Mouse (Mus musculus) neural tube, embryonic 15.5 days (tissue): ENCODE measurements at regions not wholly inside any gene's neighbourhood (a gene's known extent, or its start where the extent isn't known, plus 50 kb on each side); places are given as distances from the start of the nearest gene placed in this dataset.

Source experiments
- ATAC-seq: fragments of 200-750 bp; cut with Nextera tagmentation; 2 replicates; pipeline ENCODE4 v1.8.0; 2017; ENCODE audit warnings: mild to moderate bottlenecking, moderate TSS enrichment, moderate library complexity; ENCODE audit not compliant: low FRiP score
- H3K27ac ChIP-seq: fragments of 300-500 bp; sonication (generic); replicated peaks from 2 replicates; pipeline ENCODE4 v1.5.1; 2015; ENCODE audit warnings: mild to moderate bottlenecking, inconsistent platforms
- H3K27me3 ChIP-seq: fragments of 300-500 bp; sonication (generic); replicated peaks from 2 replicates; pipeline ENCODE4 v1.6.1; 2015; ENCODE audit warnings: inconsistent platforms
- H3K36me3 ChIP-seq: fragments of 300-500 bp; sonication (generic); 2 replicates; pipeline ENCODE4 v1.6.1; 2015; ENCODE audit warnings: inconsistent platforms
- H3K4me1 ChIP-seq: fragments of 300-500 bp; sonication (generic); 2 replicates; pipeline ENCODE4 v1.6.1; 2015; ENCODE audit warnings: inconsistent platforms
- H3K4me2 ChIP-seq: fragments of 300-500 bp; sonication (generic); 2 replicates; pipeline ENCODE4 v1.6.1; 2015; ENCODE audit warnings: inconsistent platforms, mild to moderate bottlenecking, moderate library complexity
- H3K4me3 ChIP-seq: fragments of 300-500 bp; sonication (generic); replicated peaks from 2 replicates; pipeline ENCODE4 v1.5.1; 2015; ENCODE audit warnings: mild to moderate bottlenecking, inconsistent platforms
- H3K9ac ChIP-seq: fragments of 300-500 bp; sonication (generic); replicated peaks from 2 replicates; pipeline ENCODE4 v1.6.1; 2015; ENCODE audit warnings: mild to moderate bottlenecking, inconsistent platforms
- H3K9me3 ChIP-seq: fragments of 300-500 bp; sonication (generic); replicated peaks from 2 replicates; pipeline ENCODE4 v1.6.1; 2016; ENCODE audit warnings: inconsistent platforms
- WGBS: fragments of 180-500 bp; shearing (Covaris S2); methylation state at CpG from one replicate; pipeline ENCODE4 v1.1.7; 2015; ENCODE audit warnings: mixed read lengths; 5-methylcytosine and 5-hydroxymethylcytosine counted together

DNA sequence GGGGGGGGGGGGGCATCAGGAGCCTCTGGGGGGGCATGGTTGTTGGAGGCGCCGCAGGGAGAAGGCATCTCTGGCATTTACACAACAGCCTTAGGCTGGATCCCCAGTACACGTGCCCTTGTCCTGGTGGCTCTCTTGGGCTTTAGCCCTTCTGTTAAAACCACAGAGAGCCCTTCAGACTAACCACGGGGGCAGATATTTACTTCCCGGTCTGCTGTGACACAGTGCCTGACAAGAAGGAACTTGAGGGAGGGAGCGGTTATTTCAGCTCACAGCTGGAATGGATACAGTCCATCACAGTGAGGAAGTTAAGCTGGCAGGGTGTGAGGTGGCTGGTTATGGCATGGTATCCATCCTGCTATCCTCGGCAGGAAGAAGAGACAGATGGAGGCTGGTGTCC, 71.0 kb upstream of the Gm11733 start:
- Histone ChIP-seq H3K27me3 (peaks cover 21% of the 10 kb centered on the region; the same call in 1 of the 2 replicates), H3K9ac (no peak overlapping the region), H3K36me3 (no peaks in the 10 kb centered on the region), H3K4me3 (no peak overlapping the region), H3K4me2 (no peak overlapping the region), H3K4me1 (peaks cover 63% of the 10 kb centered on the region), H3K27ac (no peak overlapping the region), H3K9me3 (no peaks in the 10 kb centered on the region)
- 22% methylated on average over 7 of the region's 7 CpGs for WGBS
- ATAC-seq = no peak

DNA sequence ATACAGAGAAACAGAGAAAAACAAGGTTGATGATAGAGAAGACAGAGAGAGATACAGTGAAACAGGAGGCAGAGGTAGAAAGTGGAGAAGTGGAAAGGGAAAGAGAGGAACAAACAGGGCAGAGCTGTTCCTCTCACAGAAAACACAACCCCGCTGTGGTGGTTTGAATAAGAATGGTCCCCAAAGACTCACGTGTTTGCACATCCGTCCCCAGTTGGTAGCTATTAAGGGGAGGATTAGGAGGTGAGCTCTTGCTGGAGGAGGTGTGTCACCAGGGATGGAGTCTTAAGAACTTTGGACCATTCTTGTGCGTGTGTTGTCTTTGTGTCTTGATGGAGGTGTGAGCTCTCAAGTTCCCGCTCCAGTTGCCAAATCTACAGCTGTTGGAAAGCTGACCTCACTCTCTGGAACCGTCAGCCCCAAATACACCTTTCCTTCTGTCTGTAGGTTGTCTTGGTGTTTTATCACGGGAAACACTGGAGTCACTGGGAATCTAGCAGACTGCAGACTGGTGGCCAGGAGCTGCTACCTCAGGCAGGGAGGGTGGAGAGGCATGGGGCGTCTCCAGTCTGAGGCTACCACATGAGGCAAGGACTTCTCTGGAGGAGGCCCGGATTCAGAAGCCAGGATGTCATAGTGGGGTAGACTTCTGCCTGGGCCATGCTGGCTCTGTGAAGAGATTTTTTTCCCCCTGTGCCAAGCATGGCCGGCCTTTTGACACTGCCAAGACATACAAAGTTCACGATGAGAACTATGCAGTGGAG, 70.0 kb upstream of the Gm11733 start:
- no peak overlapping the region for H3K4me3 ChIP-seq
- 21% methylated on average over 11 of the region's 11 CpGs for WGBS
- peak overlapping the region; percentile 60; the same call in 1 of the 2 replicates for H3K4me2 ChIP-seq
- H3K9me3 ChIP-seq = no peaks in the 10 kb centered on the region
- peak overlapping the region; percentile 73; the same call in 1 of the 2 replicates for H3K27ac ChIP-seq
- ATAC-seq = no peak
- H3K4me1 ChIP-seq = peaks cover 53% of the 10 kb centered on the region
- H3K27me3 ChIP-seq = peaks cover 18% of the 10 kb centered on the region; the same call in 1 of the 2 replicates
- no peak overlapping the region for H3K9ac ChIP-seq
- no peaks in the 10 kb centered on the region for H3K36me3 ChIP-seq

DNA sequence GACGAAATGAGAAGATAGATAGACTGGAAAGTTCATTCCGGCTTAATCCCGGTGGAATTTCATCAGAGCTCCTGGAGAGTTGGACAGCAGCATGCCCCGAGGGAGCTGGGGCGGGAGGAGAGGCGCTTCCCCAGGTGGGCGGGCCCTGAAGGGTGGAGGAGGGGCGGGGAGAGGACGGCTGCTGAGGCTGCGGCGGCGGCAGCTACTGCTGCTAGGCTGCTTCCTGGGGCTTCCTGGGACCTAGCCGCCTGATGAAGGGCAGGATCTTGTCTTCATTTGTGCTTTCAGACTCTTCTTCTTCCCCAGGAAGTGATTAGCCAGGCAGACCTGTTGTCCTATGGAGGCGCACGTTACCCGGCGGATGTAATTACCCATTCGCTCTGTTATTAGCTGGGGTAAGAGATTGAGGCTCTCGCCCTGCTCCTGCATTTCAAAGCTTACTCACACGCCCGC, 69.3 kb upstream of the Gm11733 start:
- ATAC-seq = peak; percentile 54
- peaks cover 22% of the 10 kb centered on the region; the same call in 1 of the 2 replicates for H3K27me3 ChIP-seq
- peaks cover 45% of the 10 kb centered on the region for H3K4me1 ChIP-seq
- under 1% methylated on average over 21 of the region's 21 CpGs for WGBS
- peak overlapping the region; percentile 73 for H3K27ac ChIP-seq
- H3K4me3 ChIP-seq = peak overlapping the region; percentile 28
- H3K36me3 ChIP-seq = no peaks in the 10 kb centered on the region
- no peaks in the 10 kb centered on the region for H3K9me3 ChIP-seq
- peak overlapping the region; percentile 60 for H3K4me2 ChIP-seq
- peak overlapping the region; percentile 6; the same call in 1 of the 2 replicates for H3K9ac ChIP-seq

DNA sequence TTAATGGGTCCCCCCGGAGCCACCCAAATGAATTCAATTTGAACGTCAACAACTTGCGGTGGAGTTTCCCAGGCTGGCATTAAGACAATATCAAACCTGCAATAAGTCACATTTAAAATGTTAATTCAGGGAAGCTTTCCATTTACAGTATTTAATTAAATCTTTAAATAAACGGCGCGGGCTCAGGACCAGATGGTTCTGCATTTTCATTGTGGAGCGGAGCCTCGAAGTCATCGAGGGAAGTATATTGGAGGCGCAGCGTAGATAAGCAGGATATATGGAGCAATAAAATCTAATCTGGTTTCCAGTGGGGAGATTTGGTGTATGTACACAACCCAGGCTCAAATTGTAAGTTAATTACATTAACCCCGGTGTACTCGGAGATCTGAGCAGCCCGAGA, 68.7 kb upstream of the Gm11733 start:
- Histone ChIP-seq H3K27me3 (peaks cover 22% of the 10 kb centered on the region; the same call in 1 of the 2 replicates), H3K27ac (peak overlapping the region; percentile 73), H3K4me1 (peaks cover 40% of the 10 kb centered on the region), H3K9ac (no peak overlapping the region), H3K4me3 (peak overlapping the region; percentile 28), H3K36me3 (no peaks in the 10 kb centered on the region), H3K4me2 (peak overlapping the region; percentile 60), H3K9me3 (no peaks in the 10 kb centered on the region)
- WGBS = 2% methylated on average over 14 of the region's 14 CpGs
- ATAC-seq = peak; percentile 73

DNA sequence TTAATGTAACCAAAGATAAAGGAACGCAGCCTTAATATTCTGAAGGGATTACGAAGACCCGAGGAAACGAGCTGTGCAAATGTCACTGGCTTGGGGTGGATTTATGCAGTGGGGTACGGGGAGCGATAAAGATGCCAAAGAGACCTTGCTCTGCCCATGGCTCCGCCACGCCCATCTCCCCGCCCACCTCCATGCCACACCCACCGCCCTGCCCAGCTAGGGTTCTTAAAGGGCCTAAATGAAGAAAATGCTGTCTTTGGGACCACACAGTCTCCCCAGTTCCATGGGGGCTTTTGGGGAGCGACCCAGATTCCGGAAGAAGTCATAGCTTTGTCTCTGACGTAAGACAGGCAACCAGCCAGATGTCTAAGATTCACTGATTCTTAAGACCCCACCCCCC, 68.2 kb upstream of the Gm11733 start:
- Histone ChIP-seq H3K4me3 (no peak overlapping the region), H3K9me3 (no peaks in the 10 kb centered on the region), H3K4me2 (peak overlapping the region; percentile 60), H3K36me3 (no peaks in the 10 kb centered on the region), H3K9ac (no peak overlapping the region), H3K27me3 (peaks cover 22% of the 10 kb centered on the region; the same call in 1 of the 2 replicates), H3K4me1 (peaks cover 40% of the 10 kb centered on the region), H3K27ac (peak overlapping the region; percentile 73; the same call in 1 of the 2 replicates)
- WGBS = 6% methylated on average over 13 of the region's 13 CpGs
- ATAC-seq = 0 out of 2 replicates have a peak, but pooled peaks have one; percentile 42

DNA sequence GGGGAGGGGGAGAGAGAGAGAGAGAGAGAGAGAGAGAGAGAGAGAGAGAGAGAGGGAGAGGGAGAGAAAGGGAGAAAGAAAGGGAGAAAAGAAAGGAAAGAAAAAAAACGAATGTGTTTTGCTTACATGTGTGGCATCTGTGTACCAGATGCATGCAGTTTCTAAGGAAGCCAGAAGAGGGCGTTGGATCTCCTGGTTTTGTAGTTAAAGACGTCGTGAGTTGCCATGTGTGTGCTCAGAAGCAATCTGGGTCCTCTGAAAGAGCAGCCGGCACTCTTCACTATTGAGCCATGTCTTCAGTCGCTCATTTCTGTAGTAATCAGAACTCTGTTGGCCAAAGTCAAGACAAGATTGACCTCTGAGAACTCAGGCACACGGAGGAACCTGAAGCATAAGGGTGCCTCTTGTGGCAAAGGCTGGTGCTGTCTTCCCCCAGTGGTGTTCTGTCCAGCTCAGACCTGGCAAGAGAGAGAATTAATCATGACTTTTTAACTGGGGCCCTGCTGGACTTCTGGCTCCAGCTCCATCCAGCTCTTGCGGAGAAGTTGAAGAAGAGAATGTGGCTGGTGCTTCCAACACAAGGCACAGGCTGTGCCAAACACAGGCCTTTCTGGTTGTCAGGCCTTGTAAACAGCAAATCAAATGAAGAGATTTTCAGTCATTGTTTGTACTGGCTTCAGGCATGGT, 67.0 kb upstream of the Gm11733 start:
- H3K27ac ChIP-seq = no peak overlapping the region
- H3K27me3 ChIP-seq = peaks cover 22% of the 10 kb centered on the region; the same call in 1 of the 2 replicates
- H3K36me3 ChIP-seq = no peaks in the 10 kb centered on the region
- no peaks in the 10 kb centered on the region for H3K9me3 ChIP-seq
- 65% methylated on average over 8 of the region's 8 CpGs for WGBS
- no peak overlapping the region for H3K9ac ChIP-seq
- H3K4me1 ChIP-seq = peaks cover 40% of the 10 kb centered on the region
- H3K4me2 ChIP-seq = no peak overlapping the region
- H3K4me3 ChIP-seq = no peak overlapping the region
- ATAC-seq = no peak

DNA sequence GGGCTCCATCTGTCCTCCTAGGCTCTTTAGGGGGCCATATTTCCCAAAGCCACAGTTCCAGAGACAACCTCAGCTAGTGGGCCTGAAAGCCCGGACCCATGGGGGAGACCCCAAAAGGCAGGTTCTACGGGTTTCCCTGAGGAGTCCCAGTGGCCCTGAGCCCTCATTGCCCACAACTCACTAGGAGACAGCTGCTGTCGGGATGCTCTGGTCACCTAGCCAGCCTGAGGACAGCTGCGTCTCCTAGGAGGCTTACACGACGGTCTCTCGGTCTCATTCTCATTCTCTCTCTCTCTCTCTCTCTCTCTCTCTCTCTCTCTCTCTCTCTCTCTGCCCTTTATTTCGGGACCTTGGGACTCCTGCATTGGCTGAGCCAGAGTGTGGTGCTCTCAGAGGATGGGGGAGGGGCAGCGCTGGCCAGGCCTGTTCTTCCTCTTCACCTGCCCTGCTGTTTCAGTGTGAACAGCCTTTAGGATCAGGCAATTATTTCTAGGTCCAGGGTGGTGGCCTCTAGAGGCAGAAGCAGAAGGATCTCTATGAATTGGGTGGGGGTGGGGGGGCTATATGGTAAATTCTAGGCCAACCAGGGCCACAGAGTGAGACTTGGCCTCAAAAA, 66.1 kb upstream of the Gm11733 start:
- no peak overlapping the region for H3K4me3 ChIP-seq
- no peaks in the 10 kb centered on the region for H3K9me3 ChIP-seq
- no peak for ATAC-seq
- H3K4me2 ChIP-seq = no peak overlapping the region
- H3K36me3 ChIP-seq = no peaks in the 10 kb centered on the region
- H3K27me3 ChIP-seq = peaks cover 19% of the 10 kb centered on the region; the same call in 1 of the 2 replicates
- no peak overlapping the region for H3K27ac ChIP-seq
- no peak overlapping the region for H3K9ac ChIP-seq
- 45% methylated on average over 9 of the region's 9 CpGs for WGBS
- H3K4me1 ChIP-seq = peaks cover 38% of the 10 kb centered on the region

DNA sequence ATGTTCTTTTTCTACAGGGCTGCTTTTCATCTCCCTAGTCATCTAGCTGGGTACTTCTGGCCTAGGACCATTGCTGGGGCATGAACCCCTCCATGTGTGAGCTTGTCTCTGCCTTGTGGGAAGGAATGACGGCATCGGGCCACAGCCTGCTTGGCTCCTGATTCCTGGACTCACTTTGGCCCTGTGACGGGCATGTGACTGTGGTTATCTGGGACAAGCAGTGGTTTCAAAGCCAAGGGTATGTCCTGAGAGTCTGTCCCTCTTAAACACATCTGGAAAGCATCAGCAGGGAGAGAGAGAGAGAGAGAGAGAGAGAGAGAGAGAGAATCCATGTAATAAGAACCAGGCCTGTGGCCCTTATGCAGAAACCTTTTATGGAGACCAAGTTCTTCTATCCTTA, 65.2 kb upstream of the Gm11733 start:
- no peak overlapping the region for H3K4me2 ChIP-seq
- ATAC-seq = no peak
- WGBS = 92% methylated on average over 3 of the region's 3 CpGs

DNA sequence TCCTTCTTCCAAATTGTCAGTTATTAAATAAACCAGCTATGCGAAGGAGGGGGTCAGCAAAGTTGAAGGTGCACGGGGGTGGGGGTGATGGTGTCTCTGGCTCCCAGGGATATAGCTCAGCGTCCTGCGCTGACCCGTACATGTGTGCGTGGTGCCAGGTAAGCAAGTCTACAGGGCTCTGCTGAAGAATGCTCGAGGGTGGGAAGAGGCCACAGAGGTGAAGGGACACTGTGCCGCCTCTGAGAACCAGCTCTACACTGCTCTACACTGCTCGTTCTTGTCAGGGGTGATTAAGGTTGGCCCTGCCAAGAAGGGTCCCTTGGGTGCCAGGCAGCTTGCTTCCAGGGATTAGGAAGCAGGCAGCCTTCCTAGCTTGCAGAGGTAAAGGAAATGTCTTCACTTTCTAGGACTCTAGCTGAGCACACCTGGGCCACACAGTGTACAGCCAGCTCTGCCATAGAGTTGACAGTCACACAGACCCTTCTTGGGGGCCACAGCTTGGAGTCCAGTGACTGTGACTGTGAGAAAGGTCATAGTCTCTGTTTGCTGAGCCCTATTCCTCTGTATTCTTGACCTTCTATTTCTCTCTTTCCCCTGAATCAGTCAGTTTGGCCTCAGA, 64.7 kb upstream of the Gm11733 start:
- no peak overlapping the region for H3K27ac ChIP-seq
- no peak overlapping the region for H3K4me3 ChIP-seq
- H3K4me1 ChIP-seq = peaks cover 25% of the 10 kb centered on the region
- peaks cover 12% of the 10 kb centered on the region; the same call in 1 of the 2 replicates for H3K27me3 ChIP-seq
- 85% methylated on average over 9 of the region's 9 CpGs for WGBS
- no peak for ATAC-seq
- no peak overlapping the region for H3K4me2 ChIP-seq
- H3K9me3 ChIP-seq = no peaks in the 10 kb centered on the region
- no peaks in the 10 kb centered on the region for H3K36me3 ChIP-seq
- no peak overlapping the region for H3K9ac ChIP-seq

More for the DNA sequence above, 65.2 kb upstream of the Gm11733 start:
- H3K36me3 ChIP-seq = no peaks in the 10 kb centered on the region
- peaks cover 17% of the 10 kb centered on the region; the same call in 1 of the 2 replicates for H3K27me3 ChIP-seq
- H3K27ac ChIP-seq = no peak overlapping the region
- H3K9me3 ChIP-seq = no peaks in the 10 kb centered on the region
- H3K9ac ChIP-seq = no peak overlapping the region
- H3K4me1 ChIP-seq = peaks cover 31% of the 10 kb centered on the region
- no peak overlapping the region for H3K4me3 ChIP-seq

DNA sequence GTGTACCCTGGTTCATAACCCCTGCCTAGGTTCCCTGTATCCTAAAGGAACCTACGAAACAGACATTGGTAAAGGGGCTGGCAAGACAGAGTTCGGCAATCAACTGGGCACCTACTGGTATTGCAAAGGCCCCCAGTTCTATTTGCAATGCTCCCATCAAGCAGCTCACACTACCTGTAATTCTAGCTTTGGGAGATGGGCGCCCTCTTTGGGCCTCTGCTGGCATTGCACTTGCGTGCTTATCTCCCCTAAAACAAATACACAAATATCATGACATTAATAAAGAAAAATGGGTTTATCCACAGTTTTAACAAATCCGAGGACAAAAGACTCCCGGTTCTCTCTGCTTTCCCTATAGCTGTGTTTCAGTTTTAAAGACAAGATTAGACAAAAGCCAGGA, 61.5 kb upstream of the Gm11733 start:
- Histone ChIP-seq H3K27me3 (peaks cover 8% of the 10 kb centered on the region; the same call in 1 of the 2 replicates), H3K4me2 (no peak overlapping the region), H3K4me3 (no peak overlapping the region), H3K27ac (no peak overlapping the region), H3K4me1 (peaks cover 10% of the 10 kb centered on the region), H3K9me3 (no peaks in the 10 kb centered on the region), H3K36me3 (no peaks in the 10 kb centered on the region), H3K9ac (no peak overlapping the region)
- 89% methylated on average over 6 of the region's 6 CpGs for WGBS
- ATAC-seq = no peak

DNA sequence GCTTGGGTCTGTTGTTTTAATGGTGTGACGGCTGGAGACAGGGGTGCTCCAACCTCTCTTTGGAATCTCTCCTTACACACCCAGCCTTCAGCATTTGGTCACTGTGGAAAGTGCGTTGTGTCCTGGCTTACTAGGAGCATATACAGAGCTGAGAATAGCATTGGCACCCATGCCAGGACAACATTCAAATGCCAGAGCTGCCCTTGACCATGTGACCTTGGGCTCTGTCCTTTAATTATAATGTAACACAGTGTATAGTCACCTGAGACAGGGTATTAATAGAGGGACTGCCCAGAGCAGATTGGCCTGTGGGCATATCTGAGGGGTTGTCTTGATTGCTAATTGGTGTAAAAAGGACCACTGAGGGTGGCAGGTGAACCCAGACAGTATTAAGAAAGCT, 60.7 kb upstream of the Gm11733 start:
- peaks cover 5% of the 10 kb centered on the region; the same call in 1 of the 2 replicates for H3K27me3 ChIP-seq
- H3K4me3 ChIP-seq = no peak overlapping the region
- no peaks in the 10 kb centered on the region for H3K36me3 ChIP-seq
- H3K4me1 ChIP-seq = peaks cover 12% of the 10 kb centered on the region
- no peaks in the 10 kb centered on the region for H3K9me3 ChIP-seq
- no peak overlapping the region for H3K4me2 ChIP-seq
- no peak overlapping the region for H3K9ac ChIP-seq
- ATAC-seq = no peak
- no peak overlapping the region for H3K27ac ChIP-seq
- WGBS = 98% methylated on average over 2 of the region's 2 CpGs
